Mouse (Mus musculus) C2C12 (cell line): ENCODE measurements around the gene Lrp4.

Experiments used
- CEBPB ChIP-seq: IDR thresholded peaks from one replicate; pipeline ENCODE4 v1.6.1; 2011; ENCODE audit warnings: low read depth, mild to moderate bottlenecking, control low read depth, moderate library complexity
- CTCF ChIP-seq: IDR thresholded peaks from one replicate; pipeline ENCODE4 v1.5.1; 2011; ENCODE audit not compliant: control insufficient read depth, insufficient read depth, insufficient read length
- MAX ChIP-seq: IDR thresholded peaks from one replicate; pipeline ENCODE4 v1.6.1; 2011; ENCODE audit warnings: mild to moderate bottlenecking, control low read depth
- MYOG ChIP-seq: IDR thresholded peaks from one replicate; pipeline ENCODE4 v1.6.1; 2011; ENCODE audit not compliant: control insufficient read depth, insufficient read length; ENCODE audit errors: extremely low read depth
- USF1 ChIP-seq: IDR thresholded peaks from one replicate; pipeline ENCODE4 v1.6.1; 2011; ENCODE audit warnings: low read depth, mild to moderate bottlenecking, control low read depth, moderate library complexity

DNA sequence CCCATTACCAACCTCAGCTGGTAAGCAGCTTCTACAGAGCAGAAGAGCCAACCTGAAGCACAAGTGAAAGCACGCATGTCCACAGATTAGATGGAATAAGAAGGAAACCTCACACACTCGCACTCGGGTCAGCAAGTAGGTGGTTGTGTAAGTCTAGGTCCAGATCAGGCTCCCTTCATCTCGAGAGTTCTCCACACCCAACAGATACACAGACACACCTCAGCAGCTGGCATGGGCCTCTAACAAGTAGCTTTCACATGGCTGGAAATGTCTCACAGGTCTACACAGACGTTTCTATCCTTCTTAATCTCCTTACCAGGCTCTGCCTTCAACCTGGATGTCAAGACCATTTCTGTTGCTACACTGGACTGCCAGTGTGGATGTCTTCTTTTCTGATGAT is 16.6 kb upstream of the Lrp4 start:
- TF ChIP-seq CTCF = no peak
- TF ChIP-seq USF1 = no peak
- TF ChIP-seq CEBPB = no peak
- TF ChIP-seq MAX = no peak
- no peak for TF ChIP-seq MYOG
